8 mouse cellular contexts compared by ENCODE assay signal in the genomic region with DNA sequence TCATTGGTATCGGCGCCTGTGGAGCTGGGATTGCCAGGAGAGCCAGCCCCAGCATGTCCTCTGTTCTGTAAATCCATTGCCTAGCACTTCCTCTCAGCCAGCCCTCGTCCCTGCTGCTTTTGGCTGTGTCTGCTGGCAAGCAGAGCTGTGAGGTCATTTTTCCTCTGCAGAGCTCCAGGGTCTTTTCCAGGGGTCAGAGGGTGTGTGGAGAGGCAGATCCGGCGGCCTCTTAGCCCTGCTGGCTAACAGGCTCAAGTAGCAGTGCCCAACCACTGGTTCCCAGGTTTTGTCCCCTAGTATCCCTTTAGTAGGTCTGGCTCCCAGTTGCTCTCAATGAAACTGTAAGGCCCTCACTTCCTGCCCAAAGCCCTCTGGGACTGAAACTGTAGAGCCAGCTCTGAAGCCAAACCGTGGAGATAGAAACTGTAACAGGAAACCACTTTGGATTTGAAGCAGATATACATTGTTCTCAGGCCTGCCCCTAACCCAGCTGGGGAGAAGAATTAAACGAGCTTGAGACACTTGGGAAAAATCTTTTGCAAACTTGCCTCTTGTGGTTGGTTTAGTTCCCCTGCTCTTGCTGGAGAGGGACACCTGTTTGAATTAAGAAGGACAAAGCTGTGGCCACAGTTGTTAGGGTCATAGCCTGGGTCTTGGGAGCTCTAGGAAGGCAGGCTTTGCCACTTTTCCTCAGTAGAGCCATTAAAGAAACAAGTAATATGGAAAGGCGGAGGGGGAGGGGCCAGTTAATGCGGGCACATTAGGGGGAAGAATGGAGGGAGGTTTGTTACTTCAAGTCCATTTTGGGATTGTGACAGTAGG.
DNase-seq lines count a peak whose midpoint lies in the region; ATAC-seq lines count a peak whose summit lies in the region.

No protein-coding gene starts in this region.

- H3K4me3 ChIP-seq in forebrain, embryonic 15.5 days: no peak overlapping the region
- no peak overlapping the region for H3K4me3 ChIP-seq in limb, embryonic 12.5 days (replicated peaks)
- no peak overlapping the region for H3K4me3 ChIP-seq in midbrain, embryonic 14.5 days (replicated peaks; ENCODE audit: low read depth, low read length)

- no peaks in the 10 kb centered on the region for H3K27me3 ChIP-seq in forebrain, embryonic 15.5 days
- no peaks in the 10 kb centered on the region for H3K27me3 ChIP-seq in limb, embryonic 12.5 days
- no peaks in the 10 kb centered on the region for H3K27me3 ChIP-seq in midbrain, embryonic 14.5 days (ENCODE audit: control insufficient read depth, insufficient read depth, low read length)

- ATAC-seq in forebrain, embryonic 15.5 days (replicated peaks): no peak
- peak; percentile 60; the same call in 1 of the 2 replicates for ATAC-seq in limb, embryonic 12.5 days (ENCODE audit: insufficient number of reproducible peaks, insufficient read depth, low FRiP score, low TSS enrichment, low read depth)
- ATAC-seq in midbrain, embryonic 14.5 days (ENCODE audit: low FRiP score, low TSS enrichment): no peak

- H3K9me3 ChIP-seq in forebrain, embryonic 15.5 days: no peaks in the 10 kb centered on the region
- H3K9me3 ChIP-seq in limb, embryonic 12.5 days: no peaks in the 10 kb centered on the region
- no peaks in the 10 kb centered on the region for H3K9me3 ChIP-seq in midbrain, embryonic 14.5 days (ENCODE audit: control insufficient read depth, low read length)

- no peaks in the 10 kb centered on the region for H3K36me3 ChIP-seq in forebrain, embryonic 15.5 days
- H3K36me3 ChIP-seq in limb, embryonic 12.5 days: no peaks in the 10 kb centered on the region
- H3K36me3 ChIP-seq in midbrain, embryonic 14.5 days (ENCODE audit: control insufficient read depth, insufficient read depth, low read length): no peaks in the 10 kb centered on the region

- H3K27ac ChIP-seq in forebrain, embryonic 15.5 days (replicated peaks): peak overlapping the region; percentile 27
- peak overlapping the region; percentile 94 for H3K27ac ChIP-seq in limb, embryonic 12.5 days
- no peak overlapping the region; the same call in 1 of the 2 replicates for H3K27ac ChIP-seq in midbrain, embryonic 14.5 days (replicated peaks; ENCODE audit: low read depth, low read length)

- 34% methylated on average over 9 of the region's 9 CpGs for WGBS in forebrain, embryonic 15.5 days
- 23% methylated on average over 9 of the region's 9 CpGs for WGBS in limb, embryonic 12.5 days
- WGBS in midbrain, embryonic 14.5 days: 38% methylated on average over 9 of the region's 9 CpGs

- peaks cover 8% of the 10 kb centered on the region; the same call in 1 of the 2 replicates for H3K4me1 ChIP-seq in forebrain, embryonic 15.5 days
- H3K4me1 ChIP-seq in limb, embryonic 12.5 days (replicated peaks): peaks cover 44% of the 10 kb centered on the region
- 0 out of 2 replicates have a peak, but pooled peaks cover 4% of the 10 kb centered on the region for H3K4me1 ChIP-seq in midbrain, embryonic 14.5 days (ENCODE audit: control insufficient read depth, insufficient read depth, low read length)

- intact Hi-C loops in heart, postnatal 36 days (cut with DNase I): no loop called here
- intact Hi-C loops in left cerebral cortex, postnatal 36 days (cut with DNase I): no loop called here

- no peak overlapping the region for H3K4me2 ChIP-seq in forebrain, embryonic 15.5 days (replicated peaks)
- H3K4me2 ChIP-seq in limb, embryonic 12.5 days: 0 out of 2 replicates have a peak overlapping the region, but pooled peaks have one; percentile 13
- no peak overlapping the region for H3K4me2 ChIP-seq in midbrain, embryonic 14.5 days (ENCODE audit: low read length)

- DNase-seq in testis, postnatal 10 days (ENCODE audit: low spot score): peak; percentile 47
- DNase-seq in testis, postnatal 14 days (ENCODE audit: low spot score): no peak
- peak; percentile 66 to 67 for DNase-seq in heart, postnatal 36 days
- peak; percentile 22 for DNase-seq in midbrain, embryonic 14.5 days
- DNase-seq in left cerebral cortex, postnatal 36 days (ENCODE audit: low spot score in 2 of 2): no peak
- DNase-seq in left cerebral cortex, adult 18-20 months (ENCODE audit: low spot score in 2 of 2): no peak

- H3K9ac ChIP-seq in forebrain, embryonic 15.5 days (replicated peaks): no peak overlapping the region
- H3K9ac ChIP-seq in limb, embryonic 12.5 days (replicated peaks): no peak overlapping the region
- H3K9ac ChIP-seq in midbrain, embryonic 14.5 days (replicated peaks; ENCODE audit: low read length): no peak overlapping the region

Comparison
In these comparisons a context has a peak if more than half of its experiments do, and no peak if none do; other contexts are left out.
1. DNase-seq: peak in testis, postnatal 10 days (single experiment), heart, postnatal 36 days (2 of 2) and midbrain, embryonic 14.5 days (single experiment); none in testis, postnatal 14 days (single experiment), left cerebral cortex, postnatal 36 days (0 of 2) and left cerebral cortex, adult 18-20 months (0 of 2).